Mouse (Mus musculus) adrenal gland, postnatal 10 days (tissue): ENCODE measurements around the gene Kbtbd4. TPM values are rescaled to one million over a fixed set of nuclear protein-coding genes. Genes with fewer than 3 reads are reported as not detected.

Experiments
- DNase-seq: peaks from one replicate; pipeline ENCODE4 v3.0.0; 2021; ENCODE audit warnings: mixed read lengths
- total RNA-seq, 2 experiments: library from RNA; stranded (reverse); gene quantifications; 2 replicates each; pipeline ENCODE4 v1.2.3; 2021

The Kbtbd4 gene
- total RNA-seq, 2 experiments from 2014 or later, result 24.6 to 26.6 TPM

DNA sequence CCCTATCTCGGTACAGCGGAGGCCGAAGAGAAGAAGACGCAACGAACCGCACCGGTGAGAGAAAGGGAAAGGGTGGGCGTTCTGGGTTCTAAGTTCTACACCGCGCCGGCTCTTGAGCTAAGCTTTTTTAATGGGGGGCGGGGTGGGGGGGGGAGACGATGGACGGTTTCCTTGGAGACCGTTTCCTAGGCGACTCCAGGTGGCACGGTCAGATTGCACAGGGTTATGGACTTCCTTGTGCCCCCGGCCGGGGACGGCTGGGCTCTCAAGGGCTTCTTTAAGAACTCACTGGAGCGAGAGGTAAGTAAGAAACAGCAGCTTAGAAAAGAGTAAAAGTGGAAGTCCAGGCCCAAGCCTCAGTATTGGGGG lies 300 bp downstream of the Kbtbd4 start:
- DNase-seq, result no peak

- DNase-seq, result no peak
Measured at GRCm38 (mm10) chr2:90906721-90907120, 2.2 kb downstream of the Kbtbd4 start.

DNA sequence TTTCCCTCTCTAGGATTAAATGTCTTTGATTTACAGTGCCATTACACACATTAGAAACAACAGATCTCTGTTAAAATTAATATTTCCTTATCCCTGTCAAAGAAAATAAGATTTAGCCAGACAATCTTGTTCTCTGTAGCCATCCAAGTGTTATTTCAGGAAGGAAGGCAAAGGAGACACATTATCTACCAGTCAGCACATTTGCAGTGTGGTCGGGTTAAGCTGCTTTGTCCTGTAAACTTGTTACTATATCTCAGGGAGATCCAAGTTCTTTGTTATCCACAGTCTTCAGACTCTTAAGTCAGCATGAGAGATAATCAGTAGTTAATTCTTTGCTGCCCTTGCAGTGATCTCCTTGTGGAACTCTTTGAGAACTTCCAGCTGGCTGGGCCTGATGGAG lies 6.3 kb downstream of the Kbtbd4 start:
- DNase-seq, result no peak

DNA sequence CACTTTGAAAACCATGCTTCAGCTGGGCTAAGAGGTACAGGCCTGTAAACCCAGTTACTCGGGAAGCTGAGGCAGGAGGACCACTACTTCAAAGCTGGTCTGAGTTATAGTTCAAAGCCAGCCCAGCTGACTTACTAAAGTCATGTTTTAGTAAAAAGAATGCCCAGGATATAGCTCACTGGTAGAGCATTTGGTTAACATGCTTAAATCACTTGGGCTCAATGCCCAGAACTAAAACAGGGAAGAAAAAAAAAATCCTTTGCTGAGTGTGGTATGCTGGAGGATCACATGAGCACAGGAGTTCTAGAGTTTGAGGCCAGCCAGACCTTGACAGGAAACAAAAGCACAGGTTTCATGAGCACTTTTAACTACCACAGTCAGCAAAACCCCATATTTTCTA lies 7.1 kb downstream of the Kbtbd4 start:
- DNase-seq, result no peak

- peak; percentile 66 for DNase-seq
Measured at GRCm38 (mm10) chr2:90913671-90914070, 9.1 kb downstream of the Kbtbd4 start.

- DNase-seq, result no peak
Measured at GRCm38 (mm10) chr2:90915516-90915915, 11.0 kb downstream of the Kbtbd4 start.

GRCm38 (mm10) chr2:90916560-90917232 lies 12.2 kb downstream of the Kbtbd4 start:
- no peak for DNase-seq

GRCm38 (mm10) chr2:90917233-90917998 lies 12.9 kb downstream of the Kbtbd4 start:
- DNase-seq, result peak; percentile 87

GRCm38 (mm10) chr2:90917999-90918698 lies 13.6 kb downstream of the Kbtbd4 start:
- DNase-seq, result peak; percentile 58

DNA sequence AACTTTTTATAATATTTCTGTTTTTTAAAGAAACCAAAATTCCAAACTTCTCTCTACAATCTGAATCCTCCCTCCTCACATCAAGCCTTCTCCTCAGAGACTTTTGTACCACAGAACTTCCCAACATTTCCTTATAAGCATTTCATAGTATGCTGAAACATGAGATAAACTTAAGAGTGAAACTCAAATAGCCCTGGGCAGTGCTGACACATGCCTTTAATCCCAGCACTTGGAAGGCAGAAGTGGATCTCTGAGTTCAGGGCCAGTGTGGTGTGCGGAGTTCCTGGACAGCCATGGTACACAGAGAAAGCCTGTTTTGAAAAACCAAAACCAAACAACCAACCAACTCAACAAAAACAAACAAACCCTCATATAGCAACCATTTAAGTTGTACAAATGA lies 16.6 kb downstream of the Kbtbd4 start:
- no peak for DNase-seq

GRCm38 (mm10) chr2:90922636-90923035 lies 18.1 kb downstream of the Kbtbd4 start:
- DNase-seq, result no peak

DNA sequence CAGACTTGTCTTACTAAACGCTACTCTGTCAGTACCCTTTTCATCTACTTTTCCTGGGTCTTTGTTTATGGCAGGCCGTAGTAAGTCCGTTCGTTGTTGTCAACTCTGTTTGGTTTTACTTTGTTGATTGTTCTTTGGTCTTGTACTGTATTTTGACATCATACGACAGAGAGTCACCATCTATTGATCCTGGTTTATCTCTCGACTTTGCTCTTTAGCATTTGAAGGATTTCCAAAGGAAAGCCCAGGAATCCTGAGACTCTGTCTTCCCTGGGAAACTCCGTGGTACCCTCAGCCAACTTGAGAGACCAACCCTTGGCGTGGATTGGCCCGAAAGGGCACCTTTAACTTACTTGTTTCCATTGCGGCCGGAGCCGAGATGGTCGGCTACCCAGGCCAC lies 24.0 kb downstream of the Kbtbd4 start:
- no peak for DNase-seq

DNA sequence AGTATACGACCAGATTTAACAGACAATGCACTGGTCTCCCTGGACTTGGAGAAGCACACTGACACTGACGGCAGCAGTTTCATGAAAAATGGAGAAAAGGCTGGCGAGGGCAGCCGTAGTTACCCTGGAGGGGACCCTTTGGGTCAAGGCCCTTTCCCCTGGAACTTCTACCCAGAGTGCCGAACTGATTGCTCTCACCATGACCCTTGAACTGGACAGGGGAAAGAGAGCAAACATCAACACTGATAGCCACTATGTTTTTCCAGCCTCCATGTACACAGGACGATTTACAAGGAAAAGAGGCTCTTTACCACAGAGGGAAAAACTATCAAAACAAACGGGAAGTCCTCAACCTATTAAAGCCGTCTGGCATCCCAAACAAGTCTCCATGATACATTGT lies 27.3 kb downstream of the Kbtbd4 start:
- no peak for DNase-seq

- DNase-seq, result no peak
Measured at GRCm38 (mm10) chr2:90932273-90932672, 27.7 kb downstream of the Kbtbd4 start.

GRCm38 (mm10) chr2:90938362-90938761 lies 33.8 kb downstream of the Kbtbd4 start:
- DNase-seq, result no peak

DNA sequence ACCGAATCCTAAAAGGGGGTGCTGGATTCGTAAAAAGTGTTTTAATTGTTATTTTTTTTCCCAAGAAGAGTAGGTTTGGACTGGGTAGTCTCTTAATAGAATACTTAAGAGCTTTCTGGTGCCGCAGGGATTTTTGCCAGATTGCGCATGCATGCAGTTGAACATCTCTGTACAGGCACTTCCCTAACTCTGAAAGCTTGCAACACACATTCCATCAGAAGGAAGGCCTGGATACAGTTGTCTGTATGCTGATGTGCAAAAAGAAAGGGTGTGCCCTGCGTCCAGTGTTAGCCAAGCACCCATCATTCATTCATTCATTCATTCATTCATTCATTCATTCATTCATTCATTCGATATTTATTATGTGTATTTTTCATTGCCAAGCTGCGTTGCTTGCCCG lies 35.2 kb downstream of the Kbtbd4 start:
- no peak for DNase-seq

DNA sequence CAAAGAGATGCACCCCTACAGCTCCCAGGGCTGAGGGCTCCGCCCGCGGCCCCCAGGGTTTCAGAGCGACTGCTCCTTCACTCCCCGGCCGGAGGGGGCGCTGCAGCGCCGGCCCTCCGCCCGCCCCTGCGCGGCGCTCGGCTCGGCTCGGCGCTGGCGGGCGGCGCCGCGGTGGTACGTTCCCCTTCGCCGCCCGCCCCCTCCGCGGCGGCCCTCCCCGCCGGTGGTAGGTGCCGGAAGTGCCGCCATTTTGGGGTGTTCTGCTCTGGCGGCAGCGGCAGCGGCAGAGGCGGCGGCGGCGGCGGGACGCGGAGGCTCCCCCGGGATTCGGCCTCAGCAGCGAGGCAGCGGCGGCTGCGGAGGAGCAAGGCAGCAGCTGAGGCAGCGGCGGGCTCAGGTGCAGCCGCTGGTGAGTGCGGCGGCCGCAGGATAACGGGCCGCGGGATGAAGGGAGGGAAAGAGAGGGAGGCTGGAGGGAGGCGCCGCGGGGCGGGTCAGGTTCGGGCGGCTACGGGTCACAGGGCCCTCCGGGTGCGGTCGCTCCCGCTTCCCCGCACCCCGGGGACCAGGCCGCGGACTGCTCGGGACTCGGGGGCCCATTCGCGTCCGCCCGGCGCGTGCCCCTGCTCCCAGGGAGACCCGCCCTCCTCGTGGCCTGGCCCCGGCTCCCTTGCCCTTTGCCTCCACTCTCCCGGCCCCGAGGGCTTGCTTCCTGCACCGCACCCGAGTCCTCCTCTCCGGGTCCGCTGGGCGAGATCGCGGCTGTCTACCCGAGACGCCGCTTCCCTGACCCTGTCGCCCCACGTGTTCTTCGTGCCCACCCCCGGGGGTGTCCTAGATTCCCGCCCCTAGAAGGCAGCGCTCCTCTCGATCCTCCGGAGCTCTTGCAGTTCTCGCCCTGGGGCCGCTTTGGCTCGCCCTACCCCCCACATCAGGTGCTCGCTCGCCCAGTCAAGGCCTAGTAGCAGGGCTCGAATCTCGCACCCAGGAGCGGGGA lies 36.0 kb downstream of the Kbtbd4 start, which contains the start of gene Celf1:
TSS of gene Celf1 (plus strand) at position 150 of the 997 bp plus-strand sequence.
- peak; percentile 92 for DNase-seq

GRCm38 (mm10) chr2:90941744-90942143 lies 37.2 kb downstream of the Kbtbd4 start:
- no peak for DNase-seq

- DNase-seq, result no peak
Measured at GRCm38 (mm10) chr2:90950149-90950548, 45.6 kb downstream of the Kbtbd4 start.

GRCm38 (mm10) chr2:90950582-90951194 lies 46.1 kb downstream of the Kbtbd4 start:
- peak; percentile 26 for DNase-seq

DNA sequence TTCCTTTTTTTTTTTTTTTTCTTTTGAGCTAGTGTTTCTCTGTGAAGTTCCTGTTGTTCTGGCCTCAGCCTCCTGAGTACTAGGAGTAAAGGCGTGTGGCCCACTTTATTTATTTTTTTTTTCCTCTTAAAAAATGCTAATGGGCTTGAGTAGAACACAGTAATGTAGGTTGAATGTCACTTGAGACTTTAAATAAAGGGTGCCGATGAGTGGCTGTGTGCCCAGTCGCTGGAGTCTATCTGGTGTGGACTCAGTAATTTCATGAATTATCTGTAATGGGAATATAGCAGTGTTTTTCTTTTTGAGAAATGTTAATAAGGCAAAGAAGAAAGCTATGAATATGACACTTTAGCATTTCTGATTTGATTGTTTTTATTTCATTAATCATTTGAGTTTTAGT lies 48.9 kb downstream of the Kbtbd4 start:
- DNase-seq, result no peak
